Mouse (Mus musculus) bone marrow, adult 2 months (tissue): Measurements from ENCODE around the gene Atxn7l3b. TPM values are rescaled to one million over a fixed set of nuclear protein-coding genes. Genes with fewer than 3 reads are reported as not detected.

Experiments
- H3K27ac ChIP-seq: fragments of 200-500 bp; 2 replicates; pipeline ENCODE4 v1.5.1; 2012; ENCODE audit warnings: low read depth, mild to moderate bottlenecking, control low read depth, inconsistent platforms, low read length; ENCODE audit not compliant: control insufficient read depth, poor library complexity, insufficient read depth
- H3K4me1 ChIP-seq: fragments of 200-500 bp; 2 replicates; pipeline ENCODE4 v1.6.1; 2011; ENCODE audit warnings: low read length; ENCODE audit not compliant: control insufficient read depth, insufficient read depth
- H3K4me3 ChIP-seq: fragments of 200-500 bp; replicated peaks from 2 replicates; pipeline ENCODE3; 2011; ENCODE audit warnings: mild to moderate bottlenecking, low read depth, low read length, control low read depth; ENCODE audit not compliant: control insufficient read depth
- CTCF ChIP-seq: fragments of 200-500 bp; IDR thresholded peaks from 2 replicates; pipeline ENCODE4 v1.5.1; 2011; ENCODE audit warnings: low read length, control low read depth; ENCODE audit not compliant: control insufficient read depth, insufficient read depth
- POLR2A ChIP-seq: fragments of 200-500 bp; IDR thresholded peaks from 2 replicates; pipeline ENCODE4 v1.6.1; 2011; ENCODE audit warnings: low read depth, mild to moderate bottlenecking, control low read depth, low read length, borderline replicate concordance; ENCODE audit not compliant: control insufficient read depth
- WGBS: fragments of 180-500 bp; shearing (Covaris S2); methylation state at CpG from one replicate; pipeline ENCODE4 v1.1.7; 2018; 5-methylcytosine and 5-hydroxymethylcytosine counted together
- polyA plus RNA-seq: library from polyadenylated mRNA; stranded (reverse); fragments of >200 nt; gene quantifications from 2 replicates; pipeline ENCODE4 v1.2.4, GENCODE M21; 2011; ENCODE audit warnings: low replicate concordance; ENCODE audit not compliant: missing spikeins, insufficient read depth, insufficient read length

Atxn7l3b gene
- polyA plus RNA-seq, 1 experiment = 41.0 TPM

DNA sequence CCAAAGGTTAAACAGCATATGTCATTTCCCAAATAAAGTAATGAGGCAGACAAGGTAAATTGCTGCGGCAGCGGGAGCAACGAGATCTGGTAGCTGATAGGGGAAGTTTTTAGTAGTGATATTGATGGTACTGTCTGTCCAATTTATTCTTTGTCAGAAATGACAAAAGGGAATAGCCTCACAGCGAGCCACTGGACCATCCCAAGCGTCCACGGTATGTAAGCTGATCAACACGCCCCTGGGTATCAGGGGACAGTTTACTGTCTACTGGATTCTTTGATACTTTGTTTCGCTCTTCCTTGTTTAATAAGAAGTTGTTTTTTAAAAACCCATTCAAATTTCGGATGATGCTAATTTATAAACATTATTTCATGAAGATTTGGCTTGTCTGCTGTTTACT lies 44.7 kb downstream of the Atxn7l3b start:
- 75% methylated on average over 9 of the region's 9 CpGs for WGBS
- Histone ChIP-seq H3K4me1 (no peaks in the 10 kb centered on the region), H3K4me3 (no peak overlapping the region), H3K27ac (no peak overlapping the region)
- TF ChIP-seq POLR2A = no peak
- no peak for TF ChIP-seq CTCF

DNA sequence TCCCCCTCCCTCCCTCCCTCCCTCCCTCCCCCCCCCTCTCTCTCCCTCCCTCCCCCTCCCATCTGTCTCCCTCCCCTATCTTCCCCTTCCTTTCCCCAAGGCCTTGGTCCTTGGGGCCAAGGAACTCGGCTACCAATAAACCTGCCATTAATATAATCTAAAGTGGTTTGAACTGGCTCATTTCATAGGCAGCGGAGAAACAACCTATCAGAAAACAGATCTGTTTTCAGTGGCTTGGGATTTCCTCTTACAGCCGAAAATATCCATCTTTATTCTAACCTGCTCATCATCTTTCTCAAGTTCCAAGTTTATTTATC lies 45.2 kb downstream of the Atxn7l3b start:
- 52% methylated on average over 3 of the region's 3 CpGs for WGBS
- Histone ChIP-seq H3K4me1 (no peaks in the 10 kb centered on the region), H3K4me3 (no peak overlapping the region), H3K27ac (no peak overlapping the region)
- no peak for TF ChIP-seq CTCF
- TF ChIP-seq POLR2A = no peak

DNA sequence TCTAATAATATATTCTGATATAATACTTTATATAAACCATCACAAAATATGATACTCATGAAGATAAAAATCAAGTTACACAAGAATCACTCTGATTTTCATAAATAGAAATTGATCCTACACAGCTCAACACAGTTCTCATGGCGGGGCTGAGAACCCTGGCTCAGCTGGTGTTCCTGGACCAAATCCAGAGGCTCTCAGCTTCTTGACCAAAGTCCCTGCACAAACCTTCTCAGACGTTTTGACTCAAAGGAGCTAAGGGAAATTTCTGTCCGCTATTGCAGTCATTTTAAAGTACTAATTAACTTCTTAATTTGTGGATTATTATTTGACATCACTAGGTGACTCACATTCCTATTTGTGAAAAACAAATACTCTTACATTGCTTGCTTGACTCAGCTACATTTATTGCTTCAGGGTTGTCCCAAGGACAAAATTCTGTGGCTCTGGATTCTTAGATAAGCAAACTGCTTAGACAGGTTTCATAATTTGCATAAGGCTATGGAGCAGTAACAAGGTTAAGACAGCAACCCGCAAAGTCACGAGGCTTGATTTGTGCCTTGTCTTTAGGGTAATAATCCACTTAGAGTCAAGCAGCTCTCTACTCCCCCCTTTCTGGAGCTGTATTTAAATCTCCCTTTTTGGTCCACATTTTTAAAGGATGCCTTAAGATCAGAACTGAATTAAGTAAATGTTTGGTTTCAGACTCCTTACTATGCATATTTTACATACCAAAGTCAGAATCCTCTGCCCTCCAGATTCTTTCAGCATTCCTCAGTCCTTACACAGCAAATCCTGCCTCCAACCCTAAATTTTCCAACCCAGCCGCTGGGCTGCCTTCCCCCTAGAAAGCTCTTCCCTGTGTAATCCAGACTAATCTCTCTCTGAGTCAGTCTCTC lies 45.8 kb downstream of the Atxn7l3b start:
- TF ChIP-seq CTCF (no peak), POLR2A (no peak)
- Histone ChIP-seq H3K4me1 (no peaks in the 10 kb centered on the region), H3K27ac (no peak overlapping the region), H3K4me3 (no peak overlapping the region)
- WGBS = 61% methylated on average over 6 of the region's 6 CpGs

GRCm38 (mm10) chr10:112882149-112882548 lies 46.7 kb downstream of the Atxn7l3b start:
- WGBS = 80% methylated on average over 3 of the region's 3 CpGs
- no peak overlapping the region for H3K4me3 ChIP-seq
- no peak overlapping the region for H3K27ac ChIP-seq
- TF ChIP-seq CTCF (no peak), POLR2A (no peak)
- H3K4me1 ChIP-seq = no peaks in the 10 kb centered on the region

GRCm38 (mm10) chr10:112876655-112877393 lies 52.0 kb downstream of the Atxn7l3b start:
- H3K4me3 ChIP-seq = no peak overlapping the region
- TF ChIP-seq POLR2A = no peak
- no peak for TF ChIP-seq CTCF
- no peaks in the 10 kb centered on the region for H3K4me1 ChIP-seq
- no peak overlapping the region for H3K27ac ChIP-seq
- WGBS = 87% methylated on average over 1 of the region's 1 CpGs
